Mouse (Mus musculus) CD4-positive naive resting alpha-beta T cell, adult 76 days (primary cell): ENCODE measurements around the gene Lce3a. TPM values are rescaled to one million over a fixed set of nuclear protein-coding genes. Genes with fewer than 3 reads are reported as not detected.

ENCODE experiments used
- total RNA-seq: library from RNA; stranded (reverse); gene quantifications from one replicate; pipeline ENCODE4 v1.2.4, GENCODE M21; 2023

Lce3a gene
- total RNA-seq = not detected

GRCm38 (mm10) chr3:92926130-92926529 is at the start of gene Lce3a:
Gene Lce3a, minus strand, starts transcription at chr3:92926230.

GRCm38 (mm10) chr3:92966761-92967160 is 40.7 kb upstream of the Lce3a start, which contains the start of gene Lce3e:
Gene Lce3e, plus strand, starts transcription at chr3:92967061.

GRCm38 (mm10) chr3:92957090-92957489 is 31.1 kb upstream of the Lce3a start, which contains the start of gene Lce3d:
Gene Lce3d, plus strand, starts transcription at chr3:92957390.

GRCm38 (mm10) chr3:92944186-92944585 is 18.2 kb upstream of the Lce3a start, which contains the start of gene Lce3c:
Gene Lce3c, plus strand, starts transcription at chr3:92944486.

GRCm38 (mm10) chr3:92932679-92933078 is 6.6 kb upstream of the Lce3a start, which contains the start of gene Lce3b:
Gene Lce3b, plus strand, starts transcription at chr3:92932979.

Other genes with a start within 250 kb of the Lce3a start
- gene Lce1c, start 247.0 kb downstream of the Lce3a start, total RNA-seq = not detected
- gene Lce1d, start 239.0 kb downstream of the Lce3a start, total RNA-seq = not detected
- gene Lce1e, start 217.2 kb downstream of the Lce3a start, total RNA-seq = not detected
- gene Lce1f, start 205.9 kb downstream of the Lce3a start, total RNA-seq = not detected
- gene Gm38119, start 187.1 kb downstream of the Lce3a start, total RNA-seq = not detected
- gene Lce1g, start 173.9 kb downstream of the Lce3a start, total RNA-seq = not detected
- not detected for gene Lce1h, start 161.2 kb downstream of the Lce3a start, total RNA-seq
- not detected for gene Lce1i, start 147.3 kb downstream of the Lce3a start, total RNA-seq
- not detected for gene Lce1j, start 135.7 kb downstream of the Lce3a start, total RNA-seq
- gene Lce1k, start 118.3 kb downstream of the Lce3a start, total RNA-seq = not detected
- not detected for gene Kprp, start 99.0 kb downstream of the Lce3a start, total RNA-seq
- gene Lce1l, start 74.9 kb downstream of the Lce3a start, total RNA-seq = not detected
- not detected for gene 2310050C09Rik, start 56.0 kb downstream of the Lce3a start, total RNA-seq
- gene Lce3b, start 6.7 kb upstream of the Lce3a start, total RNA-seq = not detected
- gene Lce3c, start 18.3 kb upstream of the Lce3a start, total RNA-seq = not detected
- not detected for gene Lce3d, start 31.2 kb upstream of the Lce3a start, total RNA-seq
- not detected for gene Lce3e, start 40.8 kb upstream of the Lce3a start, total RNA-seq
- gene Lce3f, start 66.0 kb upstream of the Lce3a start, total RNA-seq = not detected
- not detected for gene Crct1, start 89.5 kb upstream of the Lce3a start, total RNA-seq
- not detected for gene Lce1m, start 92.8 kb upstream of the Lce3a start, total RNA-seq
- gene Gm4858, start 142.6 kb upstream of the Lce3a start, total RNA-seq = not detected
- not detected for gene Crnn, start 218.6 kb upstream of the Lce3a start, total RNA-seq